Mouse (Mus musculus) cerebellum, adult 2 months (tissue): ENCODE measurements around the gene Nrbf2.

ENCODE experiments used
- CTCF ChIP-seq: fragments of 200-500 bp; IDR thresholded peaks from 2 replicates; pipeline ENCODE4 v1.5.1; 2011; ENCODE audit warnings: low read depth, mild to moderate bottlenecking, control low read depth, low read length, moderate library complexity, borderline replicate concordance; ENCODE audit not compliant: insufficient read depth
- POLR2A ChIP-seq: fragments of 200-500 bp; IDR thresholded peaks from 2 replicates; pipeline ENCODE4 v1.6.1; 2011; ENCODE audit warnings: low read length, control low read depth, borderline replicate concordance; ENCODE audit not compliant: insufficient read depth

DNA sequence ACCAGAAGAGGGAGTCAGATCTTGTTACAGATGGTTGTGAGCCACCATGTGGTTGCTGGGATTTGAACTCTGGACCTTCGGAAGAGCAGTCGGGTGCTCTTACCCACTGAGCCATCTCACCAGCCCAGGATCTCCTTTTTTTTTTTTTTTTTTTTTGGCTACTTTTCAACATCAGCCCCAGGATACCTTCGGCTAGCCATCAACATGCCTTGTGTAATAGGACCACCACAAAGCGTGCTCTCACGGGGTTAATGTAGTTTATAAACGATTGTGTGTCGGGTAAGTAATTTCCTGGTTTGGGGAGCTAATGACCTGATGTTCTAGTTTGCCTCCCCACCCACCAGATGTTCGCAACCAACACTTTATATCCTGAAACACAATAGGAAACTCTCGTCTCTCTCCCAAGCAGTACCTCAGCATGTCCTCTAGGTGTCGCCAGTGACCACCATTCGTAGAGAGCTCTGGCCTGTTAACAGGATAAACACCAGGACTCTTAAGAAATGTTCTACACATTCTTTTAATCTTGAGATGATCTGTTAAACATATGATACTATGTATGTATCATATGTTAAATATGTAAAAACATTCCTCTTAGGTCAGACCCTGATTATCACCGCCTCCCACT, 29.8 kb upstream of the Nrbf2 start:
- TF ChIP-seq CTCF (peak; percentile 92), POLR2A (no peak)
